Mouse (Mus musculus) hindbrain, embryonic 16.5 days (tissue): ENCODE measurements around the gene Cby3. TPM values are rescaled to one million over a fixed set of nuclear protein-coding genes. Genes with fewer than 3 reads are reported as not detected.

Source experiments
- ATAC-seq: fragments of 200-750 bp; cut with Nextera tagmentation; 2 replicates; pipeline ENCODE4 v1.8.0; 2017; ENCODE audit warnings: moderate TSS enrichment, moderate library complexity
- H3K27ac ChIP-seq: fragments of 300-500 bp; sonication (generic); 2 replicates; pipeline ENCODE4 v1.5.1; 2014; ENCODE audit warnings: low read depth, mild to moderate bottlenecking, control low read depth, low read length, moderate library complexity
- H3K27me3 ChIP-seq: fragments of 300-500 bp; sonication (generic); replicated peaks from 2 replicates; pipeline ENCODE4 v1.6.1; 2014; ENCODE audit warnings: low read length; ENCODE audit not compliant: control insufficient read depth, insufficient read depth
- H3K36me3 ChIP-seq: fragments of 300-500 bp; sonication (generic); 2 replicates; pipeline ENCODE4 v1.6.1; 2014; ENCODE audit warnings: mild to moderate bottlenecking, low read length, moderate library complexity, mixed read lengths; ENCODE audit not compliant: control insufficient read depth, insufficient read depth
- H3K4me1 ChIP-seq: fragments of 300-500 bp; sonication (generic); 2 replicates; pipeline ENCODE4 v1.6.1; 2014; ENCODE audit warnings: low read depth, low read length; ENCODE audit not compliant: control insufficient read depth, insufficient read depth
- H3K4me2 ChIP-seq: fragments of 300-500 bp; sonication (generic); 2 replicates; pipeline ENCODE4 v1.6.1; 2014; ENCODE audit warnings: mild to moderate bottlenecking, low read length, control low read depth, moderate library complexity
- H3K4me3 ChIP-seq: fragments of 300-500 bp; sonication (generic); 2 replicates; pipeline ENCODE4 v1.5.1; 2014; ENCODE audit warnings: mild to moderate bottlenecking, low read length, control low read depth, moderate library complexity
- H3K9ac ChIP-seq: fragments of 300-500 bp; sonication (generic); 2 replicates; pipeline ENCODE4 v1.6.1; 2014; ENCODE audit warnings: low read depth, mild to moderate bottlenecking, control low read depth, low read length, moderate library complexity
- H3K9me3 ChIP-seq: fragments of 300-500 bp; sonication (generic); 2 replicates; pipeline ENCODE4 v1.6.1; 2014; ENCODE audit warnings: mild to moderate bottlenecking, low read length, moderate library complexity; ENCODE audit not compliant: control insufficient read depth
- WGBS: fragments of 180-500 bp; shearing (Covaris S2); extraction: QIAGEN DNeasy Blood & Tissue Kit; methylation state at CpG from one replicate; pipeline ENCODE4 v1.1.7; 2014; 5-methylcytosine and 5-hydroxymethylcytosine counted together
- polyA plus RNA-seq: library from polyadenylated mRNA; unstranded; fragments of >200 nt; fragmentation: Nextera tagmentation; extraction: Ambion mirVana; gene quantifications from 2 replicates; pipeline ENCODE4 v1.2.1, GENCODE M21; 2015

Gene Cby3
- polyA plus RNA-seq, 1 experiment from 2014 or later, result 2.6 TPM

DNA sequence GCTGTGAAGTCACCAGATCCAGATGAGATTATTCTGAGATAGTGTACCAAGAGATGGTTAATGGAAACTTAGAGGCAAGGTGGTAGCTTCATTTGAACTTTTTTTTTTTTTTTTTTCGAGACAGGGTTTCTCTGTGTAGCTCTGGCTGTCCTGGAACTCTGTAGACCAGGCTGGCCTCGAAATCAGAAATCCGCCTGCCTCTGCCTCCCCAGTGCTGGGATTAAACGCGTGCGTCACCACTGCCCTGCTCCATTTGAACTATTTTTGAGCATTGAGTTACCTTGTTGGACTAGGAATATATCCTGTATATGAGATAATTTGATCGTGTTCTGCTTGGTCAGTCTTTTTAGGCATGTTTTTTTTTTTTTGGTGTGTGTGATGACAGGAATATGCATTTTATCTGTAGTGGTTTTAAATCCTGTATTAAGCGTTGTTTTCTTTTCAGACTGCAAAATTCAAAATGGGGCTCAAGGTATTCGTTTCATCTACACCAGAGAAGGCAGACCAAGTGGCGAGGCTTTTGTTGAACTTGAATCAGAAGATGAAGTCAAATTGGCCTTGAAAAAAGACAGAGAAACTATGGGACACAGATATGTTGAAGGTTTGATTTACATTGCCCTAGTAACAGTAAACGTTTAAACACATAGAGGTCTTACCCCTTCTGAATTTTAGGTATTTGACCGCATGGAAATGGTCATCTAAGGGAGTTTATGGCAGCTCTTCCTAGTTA, 24.9 kb downstream of the Cby3 start:
- H3K27ac ChIP-seq, result no peak overlapping the region
- H3K9me3 ChIP-seq, result no peaks in the 10 kb centered on the region
- H3K4me1 ChIP-seq, result peaks cover 20% of the 10 kb centered on the region
- peak overlapping the region; percentile 92 for H3K4me3 ChIP-seq
- 68% methylated on average over 12 of the region's 12 CpGs for WGBS
- H3K9ac ChIP-seq, result peak overlapping the region; percentile 99
- ATAC-seq, result no peak
- no peaks in the 10 kb centered on the region for H3K27me3 ChIP-seq
- H3K4me2 ChIP-seq, result peak overlapping the region; percentile 91
- peaks cover 11% of the 10 kb centered on the region for H3K36me3 ChIP-seq

DNA sequence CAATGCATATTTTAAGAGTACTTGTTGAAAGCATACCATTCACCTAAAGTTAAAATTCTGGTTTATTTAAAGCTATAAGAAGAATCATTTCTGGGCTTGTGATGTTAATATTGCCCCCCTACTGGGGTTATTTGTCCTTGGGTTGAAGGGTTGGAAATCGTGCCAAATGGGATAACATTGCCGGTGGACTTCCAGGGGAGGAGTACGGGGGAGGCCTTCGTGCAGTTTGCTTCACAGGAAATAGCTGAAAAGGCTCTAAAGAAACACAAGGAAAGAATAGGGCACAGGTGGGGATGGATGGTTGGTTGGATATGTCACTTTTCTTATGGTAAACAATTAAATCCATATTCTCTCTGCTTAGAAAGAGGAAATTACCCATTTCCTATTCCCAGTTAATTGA, 27.0 kb downstream of the Cby3 start:
- Histone ChIP-seq H3K36me3 (peaks cover 21% of the 10 kb centered on the region), H3K27ac (no peak overlapping the region), H3K4me3 (peak overlapping the region; percentile 33), H3K9ac (no peak overlapping the region), H3K9me3 (no peaks in the 10 kb centered on the region), H3K27me3 (no peaks in the 10 kb centered on the region), H3K4me2 (peak overlapping the region; percentile 55), H3K4me1 (peaks cover 18% of the 10 kb centered on the region)
- ATAC-seq, result no peak
- WGBS, result 11% methylated on average over 4 of the region's 4 CpGs

DNA sequence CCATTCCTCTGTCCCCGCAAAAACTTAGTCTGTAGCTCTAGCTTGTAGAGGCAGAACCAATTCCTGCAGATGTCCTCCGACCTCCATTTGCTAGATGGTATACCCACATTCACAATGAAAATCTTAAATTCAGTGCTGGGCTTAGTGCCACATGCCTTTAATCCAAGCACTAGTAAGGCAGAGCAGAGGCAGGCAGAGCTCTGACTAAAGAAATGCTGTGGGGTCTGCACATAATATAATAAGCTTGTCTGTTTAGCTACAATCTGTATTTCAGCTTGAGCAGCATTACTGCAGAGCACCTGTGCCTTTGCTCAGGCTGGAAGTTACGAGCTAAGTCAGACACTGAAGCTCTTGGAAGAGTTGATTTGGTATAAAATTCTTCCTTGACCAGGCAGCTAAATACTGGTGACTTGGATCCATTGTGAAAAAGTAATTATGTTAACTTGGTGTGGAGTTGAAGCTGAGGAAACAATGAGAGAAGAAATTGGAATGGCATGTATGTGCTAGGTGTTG, 33.0 kb downstream of the Cby3 start:
- no peaks in the 10 kb centered on the region for H3K4me1 ChIP-seq
- peaks cover 41% of the 10 kb centered on the region for H3K36me3 ChIP-seq
- ATAC-seq, result no peak
- no peaks in the 10 kb centered on the region for H3K9me3 ChIP-seq
- WGBS, result 81% methylated on average over 3 of the region's 3 CpGs
- no peak overlapping the region for H3K4me3 ChIP-seq
- H3K9ac ChIP-seq, result no peak overlapping the region
- H3K27ac ChIP-seq, result no peak overlapping the region
- no peaks in the 10 kb centered on the region for H3K27me3 ChIP-seq
- H3K4me2 ChIP-seq, result no peak overlapping the region

DNA sequence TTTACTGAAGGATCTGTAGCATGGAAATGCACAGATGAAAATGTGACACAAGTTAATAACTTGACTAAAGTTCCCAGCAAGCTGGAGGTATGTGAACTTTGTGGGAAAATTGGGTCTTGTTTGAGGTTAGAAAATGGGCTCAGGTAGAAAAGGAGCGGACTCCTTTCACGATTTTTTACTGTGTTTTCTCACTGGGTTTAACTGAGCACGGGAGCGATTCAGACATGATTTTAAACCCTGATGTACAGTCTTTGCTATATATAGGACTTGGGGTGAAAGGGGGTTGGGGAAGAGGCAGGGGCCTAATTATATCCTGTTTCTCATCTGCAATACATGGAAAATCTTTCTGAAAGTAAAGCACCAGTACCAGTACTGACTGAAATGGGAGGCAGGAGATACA, 33.4 kb downstream of the Cby3 start:
- Histone ChIP-seq H3K4me2 (no peak overlapping the region), H3K36me3 (peaks cover 37% of the 10 kb centered on the region), H3K4me1 (no peaks in the 10 kb centered on the region), H3K4me3 (no peak overlapping the region), H3K9ac (no peak overlapping the region), H3K27ac (no peak overlapping the region), H3K9me3 (no peaks in the 10 kb centered on the region), H3K27me3 (no peaks in the 10 kb centered on the region)
- no peak for ATAC-seq
- 89% methylated on average over 4 of the region's 4 CpGs for WGBS

DNA sequence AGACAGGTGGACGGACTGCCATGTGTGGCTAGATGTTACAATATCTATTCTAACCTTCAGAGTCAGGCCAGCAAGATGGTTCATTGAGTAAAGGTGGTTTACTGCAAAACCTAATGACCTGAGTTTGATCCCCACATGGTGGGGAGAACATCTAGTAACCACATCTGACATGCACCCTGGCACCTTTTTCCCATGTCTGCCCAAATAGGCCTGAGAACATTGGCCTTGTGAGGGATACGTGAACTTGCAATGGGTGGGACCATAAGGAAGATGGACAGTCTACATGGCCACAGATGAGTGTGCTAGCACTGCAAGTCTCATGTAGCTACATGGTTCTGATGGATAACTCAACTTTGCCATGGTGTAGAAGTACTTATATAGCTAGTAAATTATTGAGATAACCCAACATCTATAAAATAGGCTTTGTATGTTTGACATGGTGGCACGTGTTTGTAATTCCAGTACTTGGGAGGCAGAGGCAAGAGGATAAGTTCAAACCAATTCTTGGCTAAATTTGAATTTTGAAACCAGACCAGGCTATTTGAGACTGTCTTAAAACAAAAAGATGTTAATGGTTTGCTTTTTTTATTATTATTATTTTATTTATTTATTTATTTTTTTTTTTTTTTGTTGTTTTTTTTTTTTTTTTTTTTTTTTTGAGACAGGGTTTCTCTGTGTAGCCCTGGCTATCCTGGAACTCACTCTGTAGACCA, 34.1 kb downstream of the Cby3 start:
- Histone ChIP-seq H3K9me3 (no peaks in the 10 kb centered on the region), H3K27ac (no peak overlapping the region), H3K4me3 (no peak overlapping the region), H3K4me2 (no peak overlapping the region), H3K9ac (no peak overlapping the region), H3K36me3 (peaks cover 32% of the 10 kb centered on the region), H3K27me3 (no peaks in the 10 kb centered on the region), H3K4me1 (no peaks in the 10 kb centered on the region)
- 92% methylated on average over 3 of the region's 3 CpGs for WGBS
- ATAC-seq, result no peak

DNA sequence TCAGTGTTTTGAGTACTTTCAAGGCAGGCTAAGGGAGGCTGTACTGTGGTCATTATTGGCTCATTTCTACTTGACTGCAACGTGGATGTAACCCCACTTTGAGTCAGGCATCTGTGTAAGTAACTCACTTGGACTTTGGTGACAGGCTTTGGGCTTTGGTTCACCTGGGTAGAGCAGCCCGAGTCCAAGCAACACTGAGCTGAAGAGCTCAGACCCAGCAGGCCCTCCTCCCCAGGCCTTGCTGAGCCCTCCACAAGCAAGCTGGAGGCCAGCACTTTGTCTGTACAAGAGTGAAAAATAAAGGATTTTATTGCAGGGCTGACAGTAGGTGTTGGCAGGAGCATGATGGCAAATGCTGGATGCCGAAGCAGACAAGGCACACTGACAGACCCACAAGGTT, 34.7 kb downstream of the Cby3 start:
- Histone ChIP-seq H3K9ac (no peak overlapping the region), H3K27ac (no peak overlapping the region), H3K4me2 (no peak overlapping the region), H3K27me3 (no peaks in the 10 kb centered on the region), H3K36me3 (peaks cover 36% of the 10 kb centered on the region), H3K4me3 (no peak overlapping the region), H3K9me3 (no peaks in the 10 kb centered on the region), H3K4me1 (no peaks in the 10 kb centered on the region)
- WGBS, result 77% methylated on average over 3 of the region's 3 CpGs
- ATAC-seq, result no peak

DNA sequence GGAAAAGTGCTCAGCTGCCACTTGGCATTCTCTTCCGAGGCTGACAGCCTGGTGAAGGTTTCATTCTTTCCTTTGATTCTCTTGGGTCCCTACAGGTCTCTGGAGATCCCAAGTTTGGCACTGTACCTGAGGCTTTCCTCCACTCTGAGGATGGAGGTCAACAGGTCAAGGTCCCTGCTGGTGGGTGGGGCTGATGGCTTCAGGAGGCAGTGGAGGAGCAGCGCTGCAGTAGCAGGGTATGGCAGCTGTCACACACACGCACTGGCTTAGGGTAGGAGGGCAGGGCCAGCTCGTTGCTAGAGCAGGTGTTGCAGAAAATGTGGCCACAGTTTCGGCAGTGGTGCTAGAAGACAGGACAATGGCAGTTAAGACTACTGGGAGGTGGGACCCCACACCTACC, 35.4 kb downstream of the Cby3 start:
- Histone ChIP-seq H3K27me3 (no peaks in the 10 kb centered on the region), H3K4me1 (no peaks in the 10 kb centered on the region), H3K4me2 (no peak overlapping the region), H3K9me3 (no peaks in the 10 kb centered on the region), H3K9ac (no peak overlapping the region), H3K27ac (no peak overlapping the region), H3K4me3 (no peak overlapping the region), H3K36me3 (peaks cover 34% of the 10 kb centered on the region)
- ATAC-seq, result no peak
- 68% methylated on average over 5 of the region's 5 CpGs for WGBS

DNA sequence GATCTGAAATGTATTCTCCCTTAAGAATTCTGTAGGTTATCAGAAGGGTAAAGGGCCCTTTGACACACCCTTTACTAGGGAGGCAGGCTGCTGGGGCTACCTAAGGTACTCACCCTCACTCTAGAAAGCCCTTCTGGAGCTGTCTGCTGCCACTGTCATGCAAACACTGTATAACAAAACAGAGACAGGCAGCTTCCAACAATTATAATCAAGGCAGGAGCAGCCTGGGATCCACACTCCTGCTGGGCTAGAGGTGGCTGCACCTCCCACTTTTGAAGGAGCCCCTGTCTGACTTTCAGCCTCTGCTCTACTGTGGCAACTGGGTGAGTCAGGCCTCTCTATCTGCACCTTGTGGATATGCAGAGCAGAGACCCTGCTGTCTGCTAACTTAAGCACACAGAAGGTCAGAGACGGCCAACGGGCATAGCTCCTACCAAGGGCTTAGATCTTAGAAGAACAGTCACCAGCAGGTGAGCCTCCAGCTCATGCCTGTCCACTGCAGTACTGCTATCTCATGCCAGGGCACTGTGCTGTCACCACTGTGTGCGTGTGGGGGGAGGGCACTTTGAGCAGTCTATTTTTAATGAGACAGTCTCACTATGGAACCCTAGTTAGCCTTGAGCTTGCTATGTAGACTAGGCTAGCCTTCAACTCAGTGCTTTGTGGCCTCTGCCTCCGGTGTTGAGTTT, 37.2 kb downstream of the Cby3 start:
- H3K9ac ChIP-seq, result no peak overlapping the region
- WGBS, result 85% methylated on average over 4 of the region's 4 CpGs
- no peaks in the 10 kb centered on the region for H3K9me3 ChIP-seq
- no peak overlapping the region for H3K27ac ChIP-seq
- no peak overlapping the region for H3K4me3 ChIP-seq
- no peak for ATAC-seq
- peaks cover 31% of the 10 kb centered on the region for H3K36me3 ChIP-seq
- no peaks in the 10 kb centered on the region for H3K4me1 ChIP-seq
- H3K4me2 ChIP-seq, result no peak overlapping the region
- no peaks in the 10 kb centered on the region for H3K27me3 ChIP-seq

DNA sequence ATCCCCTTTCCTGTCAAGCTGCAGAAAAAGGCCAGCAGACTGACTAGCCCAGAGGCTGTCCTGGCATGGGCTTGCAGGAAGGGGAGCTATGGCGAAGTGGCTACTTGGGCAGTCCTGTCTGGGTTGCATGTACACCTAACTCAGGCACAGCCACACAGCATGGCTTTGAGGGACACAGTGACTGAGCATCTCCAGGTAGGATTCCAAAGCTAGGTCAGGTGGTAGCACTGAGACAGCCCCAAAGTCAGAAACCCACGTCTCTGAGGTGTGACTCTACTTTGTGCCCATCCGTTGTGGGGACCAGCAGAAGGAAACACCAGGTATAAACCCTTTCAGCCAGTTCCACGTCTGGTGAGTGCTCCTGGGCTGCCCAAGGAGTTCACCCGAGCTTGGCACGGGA, 39.0 kb downstream of the Cby3 start:
- H3K9me3 ChIP-seq, result no peaks in the 10 kb centered on the region
- 93% methylated on average over 6 of the region's 6 CpGs for WGBS
- H3K4me1 ChIP-seq, result no peaks in the 10 kb centered on the region
- H3K9ac ChIP-seq, result no peak overlapping the region
- no peak overlapping the region for H3K4me2 ChIP-seq
- H3K4me3 ChIP-seq, result no peak overlapping the region
- H3K36me3 ChIP-seq, result peaks cover 22% of the 10 kb centered on the region
- H3K27ac ChIP-seq, result no peak overlapping the region
- ATAC-seq, result no peak
- no peaks in the 10 kb centered on the region for H3K27me3 ChIP-seq
